Mouse (Mus musculus): ENCODE data around the gene Dusp16. TPM values are rescaled to one million over a fixed set of nuclear protein-coding genes. Genes with fewer than 3 reads are reported as not detected.

Gene Dusp16
- polyA plus RNA-seq (2014; fragmentation: Illumina TruSeq; extraction: RNeasy Lipid Tissue Mini Kit (QIAGEN cat#74804); ENCODE audit: low read depth, low replicate concordance), result 80.7 TPM

GRCm38 (mm10) chr6:134792141-134793045, at the start of gene Dusp16:
Gene Dusp16 (minus strand): TSS chr6:134792625.

DNA sequence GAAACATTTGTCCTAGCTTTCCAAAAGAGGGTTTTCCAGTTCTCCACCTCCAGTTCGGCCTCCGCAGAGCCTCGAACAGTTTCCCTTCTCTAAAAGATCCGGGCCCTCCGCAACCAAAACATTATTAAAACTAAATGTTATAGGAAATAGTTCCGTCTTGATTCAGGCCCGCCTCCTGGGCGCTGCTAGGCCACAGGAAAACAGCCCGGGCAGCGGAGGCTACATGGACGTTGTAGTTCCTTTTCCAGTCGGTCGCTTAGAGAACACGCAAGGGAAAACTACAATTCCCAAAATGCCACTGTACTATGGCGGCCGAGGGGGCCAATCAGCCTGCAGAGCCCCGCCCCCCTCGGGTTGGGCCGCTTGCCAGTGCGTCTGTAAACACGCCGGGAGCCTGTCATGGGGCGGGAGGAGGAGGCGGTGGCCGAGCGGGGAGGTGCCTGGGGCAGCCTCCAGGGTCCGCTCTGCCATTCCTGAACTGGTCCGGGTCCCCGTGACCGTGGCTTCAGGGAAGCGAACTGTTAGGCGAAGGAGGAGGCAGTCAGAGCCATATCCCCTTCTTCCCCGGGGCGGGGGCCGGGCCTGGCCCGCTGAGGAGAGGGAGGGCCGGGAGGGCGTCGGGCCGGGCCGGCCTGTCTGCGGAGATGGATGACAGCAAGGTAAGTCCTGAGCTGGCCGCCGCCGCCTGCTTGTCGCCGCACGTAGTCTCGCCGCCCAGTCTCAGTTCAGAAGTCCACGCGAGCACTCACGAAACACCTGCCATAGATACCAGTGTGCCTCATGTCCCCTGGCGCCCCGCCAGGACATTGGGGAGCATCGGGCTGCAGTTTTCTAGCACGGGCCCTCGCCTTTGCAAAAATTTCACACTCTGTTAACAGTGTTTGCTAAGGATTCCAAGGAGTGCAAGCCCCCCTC, 37.6 kb upstream of the Dusp16 start, which contains the start of gene Crebl2:
Gene Crebl2 (plus strand): TSS at position 369 of the 915 bp plus-strand sequence.

Other genes starting within 250 kb of the Dusp16 start
- 177 TPM for gene Lrp6, start 225.7 kb downstream of the Dusp16 start, polyA plus RNA-seq (2014; fragmentation: Illumina TruSeq; extraction: RNeasy Lipid Tissue Mini Kit (QIAGEN cat#74804); ENCODE audit: low read depth, low replicate concordance)
- gene Mansc1, start 160.1 kb downstream of the Dusp16 start, polyA plus RNA-seq (2014; fragmentation: Illumina TruSeq; extraction: RNeasy Lipid Tissue Mini Kit (QIAGEN cat#74804); ENCODE audit: low read depth, low replicate concordance), result 56.6 TPM
- 2.0 TPM for gene Borcs5, start 153.1 kb downstream of the Dusp16 start, polyA plus RNA-seq (2014; fragmentation: Illumina TruSeq; extraction: RNeasy Lipid Tissue Mini Kit (QIAGEN cat#74804); ENCODE audit: low read depth, low replicate concordance)
- gene Crebl2, start 37.5 kb upstream of the Dusp16 start, polyA plus RNA-seq (2014; fragmentation: Illumina TruSeq; extraction: RNeasy Lipid Tissue Mini Kit (QIAGEN cat#74804); ENCODE audit: low read depth, low replicate concordance), result 34.6 TPM
- 2.1 TPM for gene Gpr19, start 106.0 kb upstream of the Dusp16 start, polyA plus RNA-seq (2014; fragmentation: Illumina TruSeq; extraction: RNeasy Lipid Tissue Mini Kit (QIAGEN cat#74804); ENCODE audit: low read depth, low replicate concordance)
- gene Cdkn1b, start 127.8 kb upstream of the Dusp16 start, polyA plus RNA-seq (2014; fragmentation: Illumina TruSeq; extraction: RNeasy Lipid Tissue Mini Kit (QIAGEN cat#74804); ENCODE audit: low read depth, low replicate concordance), result 274 TPM
- gene Apold1, start 189.1 kb upstream of the Dusp16 start, polyA plus RNA-seq (2014; fragmentation: Illumina TruSeq; extraction: RNeasy Lipid Tissue Mini Kit (QIAGEN cat#74804); ENCODE audit: low read depth, low replicate concordance), result 6.2 TPM
- gene Ddx47, start 219.0 kb upstream of the Dusp16 start, polyA plus RNA-seq (2014; fragmentation: Illumina TruSeq; extraction: RNeasy Lipid Tissue Mini Kit (QIAGEN cat#74804); ENCODE audit: low read depth, low replicate concordance), result 158 TPM